Mouse (Mus musculus) bone marrow macrophage, adult 2 months (primary cell): ENCODE data around the gene Glud1.

Experiments used
- CTCF ChIP-seq: IDR thresholded peaks from 2 replicates; pipeline ENCODE4 v1.5.1; 2012; ENCODE audit warnings: low read depth, mild to moderate bottlenecking, low read length, moderate library complexity
- POLR2A ChIP-seq: IDR thresholded peaks from 2 replicates; pipeline ENCODE4 v1.6.1; 2012; ENCODE audit warnings: mild to moderate bottlenecking, low read depth, low read length, borderline replicate concordance

DNA sequence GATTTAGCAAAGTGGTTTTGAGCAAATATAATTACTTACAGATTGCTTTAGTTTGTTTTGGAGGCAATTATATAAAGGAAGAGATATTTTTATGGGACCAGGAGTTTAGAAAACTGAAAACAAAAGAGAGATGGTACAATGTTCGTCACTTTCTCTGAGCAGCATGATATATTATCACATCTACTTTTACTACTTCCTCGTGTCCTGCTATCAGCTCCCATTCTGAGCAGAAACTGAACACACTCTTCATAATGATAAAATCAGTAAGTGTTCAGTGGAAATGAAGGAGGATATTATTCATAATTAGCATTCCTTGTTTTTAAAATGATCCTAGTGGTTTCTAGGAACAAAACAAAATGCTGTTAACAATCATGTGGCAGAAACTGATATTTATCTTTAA is 22.1 kb upstream of the Glud1 start:
- TF ChIP-seq CTCF (no peak), POLR2A (no peak)
